Mouse (Mus musculus) embryonic facial prominence, embryonic 13.5 days (tissue): ENCODE data around the gene Nudt7. TPM values are rescaled to one million over a fixed set of nuclear protein-coding genes. Genes with fewer than 3 reads are reported as not detected.

Experiments
- ATAC-seq: fragments of 200-750 bp; cut with Nextera tagmentation; 2 replicates; pipeline ENCODE4 v1.8.0; 2017; ENCODE audit warnings: low read depth; ENCODE audit not compliant: insufficient number of reproducible peaks, insufficient read depth, low FRiP score, low TSS enrichment
- H3K27ac ChIP-seq: fragments of 300-500 bp; sonication (generic); 2 replicates; pipeline ENCODE4 v1.5.1; 2015; ENCODE audit warnings: moderate library complexity, mild to moderate bottlenecking, inconsistent platforms
- H3K27me3 ChIP-seq: fragments of 300-500 bp; sonication (generic); 2 replicates; pipeline ENCODE4 v1.6.1; 2015; ENCODE audit warnings: mild to moderate bottlenecking, inconsistent platforms
- H3K36me3 ChIP-seq: fragments of 300-500 bp; sonication (generic); 2 replicates; pipeline ENCODE4 v1.6.1; 2015; ENCODE audit warnings: mild to moderate bottlenecking, inconsistent platforms
- H3K4me1 ChIP-seq: fragments of 300-500 bp; sonication (generic); 2 replicates; pipeline ENCODE4 v1.6.1; 2015; ENCODE audit warnings: inconsistent platforms
- H3K4me2 ChIP-seq: fragments of 300-500 bp; sonication (generic); 2 replicates; pipeline ENCODE4 v1.6.1; 2015; ENCODE audit warnings: moderate library complexity, mild to moderate bottlenecking, inconsistent platforms
- H3K4me3 ChIP-seq: fragments of 300-500 bp; sonication (generic); 2 replicates; pipeline ENCODE4 v1.5.1; 2015; ENCODE audit warnings: mild to moderate bottlenecking, inconsistent platforms
- H3K9ac ChIP-seq: fragments of 300-500 bp; sonication (generic); 2 replicates; pipeline ENCODE4 v1.6.1; 2015; ENCODE audit warnings: mild to moderate bottlenecking, inconsistent platforms
- H3K9me3 ChIP-seq: fragments of 300-500 bp; sonication (generic); 2 replicates; pipeline ENCODE4 v1.6.1; 2016; ENCODE audit warnings: inconsistent platforms
- WGBS: fragments of 180-500 bp; shearing (Covaris S2); methylation state at CpG from one replicate; pipeline ENCODE4 v1.1.7; 2015; ENCODE audit warnings: mixed read lengths; 5-methylcytosine and 5-hydroxymethylcytosine counted together
- polyA plus RNA-seq: library from polyadenylated mRNA; unstranded; fragments of >200 nt; fragmentation: Nextera tagmentation; extraction: Ambion mirVana; gene quantifications from 2 replicates; pipeline ENCODE4 v1.2.1, GENCODE M21; 2015

The Nudt7 gene
- 14.1 and 17.7 TPM in 2 replicates for polyA plus RNA-seq

GRCm38 (mm10) chr8:114133510-114134362 is at the start of gene Nudt7:
Nudt7 (plus strand) TSS chr8:114133557.
- H3K9me3 ChIP-seq, result no peaks in the 10 kb centered on the region

GRCm38 (mm10) chr8:114087932-114088331 is 45.4 kb upstream of the Nudt7 start:
- H3K27me3 ChIP-seq, result no peaks in the 10 kb centered on the region
- no peaks in the 10 kb centered on the region for H3K9me3 ChIP-seq
- ATAC-seq, result no peak
- H3K4me3 ChIP-seq, result no peak overlapping the region
- no peaks in the 10 kb centered on the region for H3K4me1 ChIP-seq
- no peaks in the 10 kb centered on the region for H3K36me3 ChIP-seq
- no peak overlapping the region for H3K9ac ChIP-seq
- no peak overlapping the region for H3K4me2 ChIP-seq
- no peak overlapping the region for H3K27ac ChIP-seq
- WGBS, result 90% methylated on average over 4 of the region's 4 CpGs

More at GRCm38 (mm10) chr8:114133510-114134362, at the start of gene Nudt7:
- 3% methylated on average over 23 of the region's 23 CpGs for WGBS
- peak; percentile 83 for ATAC-seq
- Histone ChIP-seq H3K4me1 (peaks cover 10% of the 10 kb centered on the region), H3K36me3 (no peaks in the 10 kb centered on the region), H3K4me3 (peak within 1 kb of the TSS; percentile 64), H3K27ac (peak within 1 kb of the TSS; percentile 73), H3K27me3 (no peaks in the 10 kb centered on the region), H3K9ac (peak within 1 kb of the TSS; percentile 78), H3K4me2 (peak within 1 kb of the TSS; percentile 80)

GRCm38 (mm10) chr8:114090736-114091135 is 42.6 kb upstream of the Nudt7 start:
- no peaks in the 10 kb centered on the region for H3K9me3 ChIP-seq
- H3K9ac ChIP-seq, result no peak overlapping the region
- H3K27me3 ChIP-seq, result no peaks in the 10 kb centered on the region
- H3K4me3 ChIP-seq, result no peak overlapping the region
- H3K27ac ChIP-seq, result no peak overlapping the region
- no peaks in the 10 kb centered on the region for H3K4me1 ChIP-seq
- ATAC-seq, result no peak
- no peaks in the 10 kb centered on the region for H3K36me3 ChIP-seq
- no peak overlapping the region for H3K4me2 ChIP-seq
- 88% methylated on average over 4 of the region's 4 CpGs for WGBS

DNA sequence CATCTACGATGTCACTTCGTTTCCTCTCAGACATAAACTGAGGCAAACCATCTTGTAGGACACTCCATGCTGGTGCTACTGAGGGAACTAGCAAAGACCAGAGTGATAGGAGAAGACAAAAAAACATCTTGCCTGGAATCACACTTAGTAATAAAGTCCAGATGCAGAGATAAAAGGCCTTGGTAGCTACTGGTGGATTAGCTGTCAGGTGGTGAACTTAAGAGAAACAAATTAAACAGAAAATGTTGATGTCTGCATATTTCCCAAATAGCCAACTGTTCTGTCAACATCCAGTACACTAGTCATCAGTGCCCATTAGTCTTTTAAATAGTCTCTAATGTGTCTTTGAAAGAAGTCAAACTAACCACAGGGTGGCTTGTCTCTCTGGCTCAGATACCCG is 40.0 kb upstream of the Nudt7 start:
- 90% methylated on average over 3 of the region's 3 CpGs for WGBS
- no peaks in the 10 kb centered on the region for H3K9me3 ChIP-seq
- no peaks in the 10 kb centered on the region for H3K4me1 ChIP-seq
- no peak overlapping the region for H3K9ac ChIP-seq
- H3K36me3 ChIP-seq, result no peaks in the 10 kb centered on the region
- no peak overlapping the region for H3K4me2 ChIP-seq
- no peak overlapping the region for H3K27ac ChIP-seq
- H3K27me3 ChIP-seq, result no peaks in the 10 kb centered on the region
- ATAC-seq, result no peak
- H3K4me3 ChIP-seq, result no peak overlapping the region

DNA sequence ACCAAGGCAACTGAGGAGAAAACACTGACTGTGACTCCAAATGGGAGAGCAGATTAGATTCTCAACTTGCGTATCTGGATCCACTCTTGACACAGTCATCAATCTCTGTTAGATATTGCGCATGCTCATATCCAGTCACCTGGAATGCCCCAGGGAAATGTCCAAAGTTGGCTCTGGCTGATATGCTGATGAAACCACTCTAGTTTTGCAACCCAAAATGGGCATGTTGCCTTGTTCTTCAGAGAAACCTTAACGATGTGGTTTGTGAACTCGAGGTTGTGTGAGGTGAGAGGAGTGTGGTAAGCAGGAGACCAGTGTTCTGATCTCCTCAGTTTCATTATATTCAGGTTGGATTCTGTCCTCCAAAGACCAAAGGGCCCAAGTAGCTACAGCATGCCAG is 38.8 kb upstream of the Nudt7 start:
- Histone ChIP-seq H3K9ac (no peak overlapping the region), H3K9me3 (no peaks in the 10 kb centered on the region), H3K4me3 (no peak overlapping the region), H3K4me1 (no peaks in the 10 kb centered on the region), H3K36me3 (no peaks in the 10 kb centered on the region), H3K27ac (no peak overlapping the region), H3K27me3 (no peaks in the 10 kb centered on the region), H3K4me2 (no peak overlapping the region)
- ATAC-seq, result no peak
- 82% methylated on average over 4 of the region's 4 CpGs for WGBS

DNA sequence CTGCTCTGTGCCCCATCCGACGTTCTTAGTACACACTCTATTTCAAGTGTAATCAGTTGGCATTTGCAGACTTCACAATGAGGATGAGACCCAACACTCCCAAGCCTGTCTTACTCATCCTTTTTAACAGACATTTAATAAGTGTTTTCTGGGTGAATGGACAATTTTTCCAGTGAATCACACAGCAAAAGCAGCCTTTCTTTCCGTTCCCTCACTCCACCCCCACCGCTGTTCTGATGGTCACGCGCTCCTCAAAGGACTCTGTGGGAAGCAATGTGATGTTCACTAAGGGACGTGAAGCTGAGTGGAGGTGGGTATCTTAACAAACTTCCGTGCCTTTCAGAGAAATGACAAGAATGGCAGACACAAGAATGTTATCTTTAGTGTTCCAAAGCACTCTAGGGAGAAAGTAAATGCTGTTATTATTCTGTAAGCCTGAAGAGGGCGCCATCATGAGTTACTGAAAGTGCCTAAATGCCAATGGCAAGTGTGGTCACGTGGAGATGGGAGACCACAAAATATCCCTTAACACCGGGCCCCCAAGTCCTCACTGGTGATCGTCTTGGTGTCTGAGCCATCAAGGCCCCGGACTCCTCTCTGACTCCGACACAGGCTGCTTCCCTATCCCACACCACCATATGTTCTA is 32.7 kb upstream of the Nudt7 start:
- WGBS, result 79% methylated on average over 14 of the region's 14 CpGs
- Histone ChIP-seq H3K27me3 (no peaks in the 10 kb centered on the region), H3K9me3 (no peaks in the 10 kb centered on the region)

DNA sequence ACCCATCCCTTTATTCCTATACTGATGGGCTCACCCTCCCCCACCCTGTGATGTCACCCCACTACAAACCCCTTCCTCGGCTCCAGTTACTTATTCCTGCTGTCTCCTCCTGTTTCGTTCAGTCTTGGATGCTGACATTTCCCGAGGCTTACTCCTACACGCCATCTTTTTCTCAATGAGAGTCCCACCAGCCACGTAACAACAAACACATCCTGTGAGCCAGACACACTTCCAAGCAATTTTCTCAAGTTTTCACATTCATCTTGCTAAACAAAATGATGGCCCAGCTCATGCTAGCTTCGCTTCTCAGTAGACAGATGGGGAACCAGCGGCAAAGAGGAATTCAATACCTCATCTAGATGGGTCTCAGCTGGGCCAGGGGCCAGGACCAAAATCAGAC is 30.0 kb upstream of the Nudt7 start:
- Histone ChIP-seq H3K36me3 (no peaks in the 10 kb centered on the region), H3K4me2 (no peak overlapping the region), H3K4me1 (no peaks in the 10 kb centered on the region), H3K27ac (no peak overlapping the region), H3K9me3 (no peaks in the 10 kb centered on the region), H3K27me3 (no peaks in the 10 kb centered on the region), H3K4me3 (no peak overlapping the region), H3K9ac (no peak overlapping the region)
- WGBS, result 77% methylated on average over 7 of the region's 7 CpGs
- no peak for ATAC-seq

More for the DNA sequence above, 32.7 kb upstream of the Nudt7 start:
- H3K4me2 ChIP-seq, result no peak overlapping the region
- no peaks in the 10 kb centered on the region for H3K36me3 ChIP-seq
- no peaks in the 10 kb centered on the region for H3K4me1 ChIP-seq
- H3K9ac ChIP-seq, result no peak overlapping the region
- H3K4me3 ChIP-seq, result no peak overlapping the region
- no peak overlapping the region for H3K27ac ChIP-seq
- no peak for ATAC-seq

DNA sequence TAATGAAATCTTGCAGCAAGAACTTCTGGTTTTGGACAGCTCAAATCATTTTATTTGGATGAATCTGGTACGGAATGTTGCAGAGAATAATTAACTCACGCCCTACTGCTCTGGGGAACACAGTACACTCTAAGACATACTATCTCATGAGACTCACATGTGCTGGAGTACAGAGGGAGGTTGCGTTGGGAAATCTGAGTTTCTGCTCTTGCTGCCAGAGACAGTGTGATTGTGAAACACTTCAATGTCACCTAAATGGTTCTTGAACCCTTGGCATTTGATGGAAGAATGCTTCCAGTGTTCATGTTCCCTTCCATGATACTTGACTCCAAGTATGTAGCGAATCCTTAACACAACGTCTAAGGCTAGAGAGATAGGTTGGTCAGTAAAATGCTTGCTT is 27.4 kb upstream of the Nudt7 start:
- Histone ChIP-seq H3K27me3 (no peaks in the 10 kb centered on the region), H3K27ac (no peak overlapping the region), H3K4me2 (no peak overlapping the region), H3K9me3 (no peaks in the 10 kb centered on the region), H3K4me1 (no peaks in the 10 kb centered on the region), H3K9ac (no peak overlapping the region), H3K4me3 (no peak overlapping the region), H3K36me3 (no peaks in the 10 kb centered on the region)
- ATAC-seq, result no peak
- 75% methylated on average over 5 of the region's 5 CpGs for WGBS

GRCm38 (mm10) chr8:114109365-114110140 is 23.8 kb upstream of the Nudt7 start:
- no peak overlapping the region for H3K4me2 ChIP-seq

GRCm38 (mm10) chr8:114115076-114115475 is 18.3 kb upstream of the Nudt7 start:
- Histone ChIP-seq H3K36me3 (no peaks in the 10 kb centered on the region), H3K27me3 (no peaks in the 10 kb centered on the region), H3K9ac (no peak overlapping the region), H3K27ac (no peak overlapping the region), H3K4me1 (peaks cover 7% of the 10 kb centered on the region; the same call in 1 of the 2 replicates), H3K4me3 (no peak overlapping the region), H3K9me3 (no peaks in the 10 kb centered on the region), H3K4me2 (no peak overlapping the region)
- WGBS, result 62% methylated on average over 1 of the region's 1 CpGs
- ATAC-seq, result no peak

More at GRCm38 (mm10) chr8:114109365-114110140, 23.8 kb upstream of the Nudt7 start:
- Histone ChIP-seq H3K36me3 (no peaks in the 10 kb centered on the region), H3K9me3 (no peaks in the 10 kb centered on the region), H3K4me3 (no peak overlapping the region), H3K27me3 (no peaks in the 10 kb centered on the region), H3K4me1 (no peaks in the 10 kb centered on the region), H3K27ac (no peak overlapping the region), H3K9ac (no peak overlapping the region)
- 85% methylated on average over 20 of the region's 20 CpGs for WGBS
- ATAC-seq, result no peak

DNA sequence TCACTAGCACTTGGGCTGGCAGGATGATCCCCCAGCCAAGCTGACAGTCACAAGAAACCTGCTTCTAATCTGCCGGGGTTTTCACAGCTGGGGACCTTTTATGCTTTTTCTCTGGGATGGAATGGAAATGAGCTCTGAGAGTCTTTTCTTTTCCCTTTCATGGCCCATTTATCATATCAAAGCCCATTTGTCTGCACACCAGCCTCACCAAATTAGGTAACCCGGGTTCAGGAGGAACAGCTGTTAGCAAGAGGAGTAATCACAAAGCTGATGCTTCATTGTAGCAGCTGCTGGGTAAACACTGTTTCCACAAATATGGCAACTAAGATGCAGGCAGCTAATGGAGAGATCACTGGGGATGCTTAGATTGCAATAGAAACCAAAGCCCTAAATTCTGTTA is 17.3 kb upstream of the Nudt7 start:
- H3K36me3 ChIP-seq, result no peaks in the 10 kb centered on the region
- no peak overlapping the region for H3K4me2 ChIP-seq
- peaks cover 7% of the 10 kb centered on the region; the same call in 1 of the 2 replicates for H3K4me1 ChIP-seq
- H3K4me3 ChIP-seq, result no peak overlapping the region
- no peak overlapping the region for H3K9ac ChIP-seq
- no peak overlapping the region for H3K27ac ChIP-seq
- 4% methylated on average over 2 of the region's 2 CpGs for WGBS
- no peaks in the 10 kb centered on the region for H3K9me3 ChIP-seq
- ATAC-seq, result no peak
- H3K27me3 ChIP-seq, result no peaks in the 10 kb centered on the region
